In the genomic region with DNA sequence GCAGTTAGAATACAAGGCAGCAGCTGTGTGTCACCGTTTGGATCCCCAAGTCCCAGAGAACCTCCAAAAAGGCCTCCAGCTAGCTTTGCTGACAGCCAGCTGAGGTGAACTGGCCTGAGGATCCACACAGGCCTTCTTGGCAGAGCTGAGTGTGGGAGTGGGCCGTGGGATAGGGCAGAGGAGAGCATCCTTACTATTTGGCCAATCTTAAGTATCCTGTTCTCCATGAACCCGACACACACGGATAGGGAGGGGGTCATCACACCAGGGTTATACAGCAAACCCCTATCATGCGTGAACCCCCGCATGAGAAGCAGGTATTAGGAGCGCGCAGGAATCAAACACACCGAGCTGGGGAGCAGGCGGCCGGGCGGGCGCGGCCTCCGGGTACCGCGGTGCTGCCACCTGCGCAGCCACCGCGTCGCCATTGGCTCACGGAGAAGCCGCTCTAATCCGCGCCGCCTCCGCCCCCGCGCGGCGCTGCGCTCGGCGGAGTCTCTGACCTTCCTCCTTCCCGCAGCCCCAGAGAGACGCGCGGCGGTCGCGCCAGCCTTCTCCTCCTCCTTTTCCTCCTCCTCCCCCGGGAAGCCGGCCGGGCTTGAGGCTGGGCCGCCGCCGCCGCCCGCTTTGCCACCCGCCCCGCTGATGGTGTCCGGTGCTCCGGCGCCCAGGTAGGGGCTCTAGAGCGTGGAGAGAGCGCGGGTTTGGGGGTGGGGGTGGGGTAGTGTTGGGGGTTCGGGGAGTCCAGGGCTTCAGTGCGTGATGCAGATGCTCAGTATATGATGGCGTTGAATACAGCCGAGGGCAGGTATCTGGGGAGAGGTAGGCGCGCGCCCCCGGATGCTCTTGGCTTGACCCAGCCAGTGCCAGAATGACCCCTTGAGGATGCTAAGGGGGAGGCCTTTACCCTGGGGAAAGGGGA, we compare ENCODE assay signal across 8 mouse cellular contexts. TPM values are rescaled to one million over a fixed set of nuclear protein-coding genes. Genes with fewer than 3 reads are reported as not detected.
A peak's percentile ranks its signal among the peaks of the same experiment; 100 is the strongest.
DNase-seq lines count a peak whose midpoint lies in the region; ATAC-seq and TF ChIP-seq lines count a peak whose summit lies in the region.

Gene Pacsin1 (plus strand): TSS at position 421 of the 922 bp plus-strand sequence.

- DNase-seq in gastrocnemius, adult 2 months, result peak; percentile 44
- no peak for DNase-seq in gastrocnemius, adult 18-20 months (ENCODE audit: low spot score)
- peak; percentile 59 for DNase-seq in adrenal gland, postnatal 25 days
- no peak for DNase-seq in intestine, embryonic 14.5 days (ENCODE audit: low spot score)
- DNase-seq in limb, embryonic 11.5 days (ENCODE audit: low spot score), result peak; percentile 65
- DNase-seq in neural tube, embryonic 10.5 days (ENCODE audit: extremely low spot score, low spot score), result peak; percentile 48
- peak; percentile 71 for DNase-seq in thymus, adult 2 months

- H3K4me3 ChIP-seq in gastrocnemius, adult 2 months, result peak within 1 kb of the TSS; percentile 64
- H3K4me3 ChIP-seq in embryonic facial prominence, embryonic 15.5 days (replicated peaks), result peak within 1 kb of the TSS; percentile 50
- peak within 1 kb of the TSS; percentile 40 for H3K4me3 ChIP-seq in intestine, embryonic 14.5 days (ENCODE audit: low read depth, low read length)
- peak within 1 kb of the TSS; percentile 57 for H3K4me3 ChIP-seq in limb, embryonic 11.5 days (ENCODE audit: low read depth, low read length)
- peak within 1 kb of the TSS; percentile 64 for H3K4me3 ChIP-seq in thymus, adult 2 months (ENCODE audit: control insufficient read depth, insufficient read depth, low read length)

- H3K9ac ChIP-seq in embryonic facial prominence, embryonic 15.5 days, result 0 out of 2 replicates have a peak within 1 kb of the TSS, but pooled peaks have one; percentile 13
- 0 out of 2 replicates have a peak within 1 kb of the TSS, but pooled peaks have one; percentile 13 for H3K9ac ChIP-seq in intestine, embryonic 14.5 days (ENCODE audit: low read length)
- peak within 1 kb of the TSS; percentile 48; the same call in 1 of the 2 replicates for H3K9ac ChIP-seq in limb, embryonic 11.5 days (ENCODE audit: low read length)

- no peak for TF ChIP-seq CTCF in gastrocnemius, adult 2 months (IDR thresholded peaks at IDR 0.05)
- TF ChIP-seq CTCF in thymus, adult 2 months (IDR thresholded peaks at IDR 0.05; ENCODE audit: borderline replicate concordance, control insufficient read depth, extremely low read depth, insufficient read depth, low read length, poor library complexity), result no peak

- no peaks in the 10 kb centered on the region for H3K9me3 ChIP-seq in embryonic facial prominence, embryonic 15.5 days (replicated peaks)
- no peaks in the 10 kb centered on the region for H3K9me3 ChIP-seq in intestine, embryonic 14.5 days (ENCODE audit: control insufficient read depth, low read length)
- H3K9me3 ChIP-seq in limb, embryonic 11.5 days (ENCODE audit: control insufficient read depth, low read length), result no peaks in the 10 kb centered on the region

- peak within 1 kb of the TSS; percentile 96 for H3K4me2 ChIP-seq in embryonic facial prominence, embryonic 15.5 days (replicated peaks)
- peak within 1 kb of the TSS; percentile 76 for H3K4me2 ChIP-seq in intestine, embryonic 14.5 days (ENCODE audit: low read length)
- H3K4me2 ChIP-seq in limb, embryonic 11.5 days (ENCODE audit: low read depth, severe bottlenecking), result peak within 1 kb of the TSS; percentile 95

- no peak within 1 kb of the TSS for H3K27ac ChIP-seq in gastrocnemius, adult 2 months
- H3K27ac ChIP-seq in embryonic facial prominence, embryonic 15.5 days (replicated peaks), result no peak within 1 kb of the TSS
- H3K27ac ChIP-seq in intestine, embryonic 14.5 days (ENCODE audit: low read depth), result no peak within 1 kb of the TSS
- no peak within 1 kb of the TSS for H3K27ac ChIP-seq in limb, embryonic 11.5 days (replicated peaks; ENCODE audit: low read depth, low read length)
- peak within 1 kb of the TSS; percentile 34; the same call in 1 of the 2 replicates for H3K27ac ChIP-seq in thymus, adult 2 months (ENCODE audit: control insufficient read depth, insufficient read depth, low read length)

- peak; percentile 71; the same call in 1 of the 2 replicates for ATAC-seq in embryonic facial prominence, embryonic 15.5 days (ENCODE audit: insufficient number of reproducible peaks, low FRiP score, low TSS enrichment, low read depth)
- ATAC-seq in intestine, embryonic 14.5 days (replicated peaks; ENCODE audit: low FRiP score, low TSS enrichment, low read depth), result peak; percentile 36; the same call in 1 of the 2 replicates
- peak; percentile 48 for ATAC-seq in limb, embryonic 11.5 days (ENCODE audit: insufficient number of reproducible peaks, low FRiP score, low TSS enrichment, low read depth)

- WGBS in embryonic facial prominence, embryonic 15.5 days, result 1% methylated on average over 65 of the region's 65 CpGs
- 1% methylated on average over 65 of the region's 65 CpGs for WGBS in intestine, embryonic 14.5 days
- under 1% methylated on average over 61 of the region's 65 CpGs for WGBS in limb, embryonic 11.5 days
- 3% methylated on average over 62 of the region's 65 CpGs for WGBS in thymus, adult 2 months

- intact Hi-C loops in gastrocnemius, adult 2 months (cut with DNase I), result no loop called here

- peaks cover 18% of the 10 kb centered on the region for H3K4me1 ChIP-seq in embryonic facial prominence, embryonic 15.5 days
- peaks cover 6% of the 10 kb centered on the region; the same call in 1 of the 2 replicates for H3K4me1 ChIP-seq in intestine, embryonic 14.5 days (replicated peaks; ENCODE audit: control insufficient read depth, insufficient read depth, low read length)
- peaks cover 9% of the 10 kb centered on the region for H3K4me1 ChIP-seq in limb, embryonic 11.5 days (ENCODE audit: control insufficient read depth, insufficient read depth, low read length)
- peaks cover 36% of the 10 kb centered on the region for H3K4me1 ChIP-seq in thymus, adult 2 months (replicated peaks; ENCODE audit: control insufficient read depth, insufficient read depth, low read length)

- TF ChIP-seq POLR2A in thymus, adult 2 months (IDR thresholded peaks at IDR 0.05; ENCODE audit: control insufficient read depth, extremely low read depth, insufficient read depth, low read length, poor library complexity), result peak; percentile 30; the same call in 1 of the 2 replicates

- H3K27me3 ChIP-seq in embryonic facial prominence, embryonic 15.5 days, result peaks cover 22% of the 10 kb centered on the region
- peaks cover 38% of the 10 kb centered on the region for H3K27me3 ChIP-seq in intestine, embryonic 14.5 days (replicated peaks; ENCODE audit: control insufficient read depth, insufficient read depth, low read length)
- H3K27me3 ChIP-seq in limb, embryonic 11.5 days (ENCODE audit: control insufficient read depth, insufficient read depth, low read length), result peaks cover 3% of the 10 kb centered on the region; the same call in 1 of the 2 replicates
- no peaks in the 10 kb centered on the region for H3K27me3 ChIP-seq in thymus, adult 2 months (ENCODE audit: control insufficient read depth, insufficient read depth, low read length)

- H3K36me3 ChIP-seq in embryonic facial prominence, embryonic 15.5 days, result no peaks in the 10 kb centered on the region
- no peaks in the 10 kb centered on the region for H3K36me3 ChIP-seq in intestine, embryonic 14.5 days (ENCODE audit: control insufficient read depth, insufficient read depth, low read length)
- H3K36me3 ChIP-seq in limb, embryonic 11.5 days (ENCODE audit: control insufficient read depth, insufficient read depth, low read length), result no peaks in the 10 kb centered on the region
- H3K36me3 ChIP-seq in thymus, adult 2 months (ENCODE audit: control insufficient read depth, insufficient read depth, low read length), result no peaks in the 10 kb centered on the region

RNA-seq across cellular contexts. Expression of gene Pacsin1, which starts in this region (rescaled TPM):
- total RNA-seq in gastrocnemius, adult 2 months (2021), result under 1 TPM in 1 of 2 experiments, not detected in 1; 0.18 TPM
- under 1 TPM in 1 of 2 experiments, not detected in 1; 0.33 TPM for total RNA-seq in gastrocnemius, adult 18-20 months (2021)
- total RNA-seq in adrenal gland, postnatal 25 days (2021), result 3.9 TPM in 2 replicates
- polyA plus RNA-seq in embryonic facial prominence, embryonic 15.5 days (2015; fragmentation: Nextera tagmentation; extraction: Ambion mirVana), result 5.2 and 5.3 TPM in 2 replicates
- 1.5 and 2.0 TPM in 2 replicates for polyA plus RNA-seq in intestine, embryonic 14.5 days (2014; fragmentation: Nextera tagmentation; extraction: Ambion mirVana)
- polyA plus RNA-seq in limb, embryonic 11.5 days (2014; fragmentation: Nextera tagmentation; extraction: Ambion mirVana), result 5.6 and 6.5 TPM in 2 replicates
- polyA plus RNA-seq in thymus, adult 2 months (2012; rRNA removed), result 24.0 and 24.7 TPM in 2 replicates

Comparison
In these comparisons a context has a peak if more than half of its experiments do, and no peak if none do; other contexts are left out.
1. Peak in DNase-seq and H3K4me3 ChIP-seq in gastrocnemius, adult 2 months; RNA of the gene not detected or under 1 TPM.
2. DNase-seq: peak in adrenal gland, postnatal 25 days (single experiment), limb, embryonic 11.5 days (single experiment), neural tube, embryonic 10.5 days (single experiment) and thymus, adult 2 months (single experiment); none in gastrocnemius, adult 18-20 months (single experiment) and intestine, embryonic 14.5 days (single experiment).
3. Peak in every context shown above with its lines, with median percentiles within 50 percentile points of each other: H3K4me3 ChIP-seq, ATAC-seq, H3K4me2 ChIP-seq and H3K9ac ChIP-seq.